Mouse (Mus musculus) hematopoietic multipotent progenitor cell, adult 10-12 weeks (in vitro differentiated cells): Measurements from ENCODE around the gene Dynll2. TPM values are rescaled to one million over a fixed set of nuclear protein-coding genes. Genes with fewer than 3 reads are reported as not detected.

Experiments
- polyA plus RNA-seq: library from polyadenylated mRNA; stranded (reverse); fragments of >175 nt; gene quantifications from 2 replicates; pipeline ENCODE4 v1.2.3, GENCODE M21; 2012; ENCODE audit warnings: low replicate concordance

The Dynll2 gene
- 22.5 and 31.4 TPM in 2 replicates for polyA plus RNA-seq

GRCm38 (mm10) chr11:87986831-87987793, at the start of gene Dynll2:
Gene Dynll2, minus strand, starts transcription at chr11:87987533.

Other genes with a start within 250 kb of the Dynll2 start
- gene Supt4a, start 250.0 kb downstream of the Dynll2 start, polyA plus RNA-seq, result 14.4 and 17.5 TPM in 2 replicates
- 1.8 and 5.1 TPM in 2 replicates for gene Tspoap1, start 227.0 kb downstream of the Dynll2 start, polyA plus RNA-seq
- 6.4 and 14.0 TPM in 2 replicates for gene Mpo, start 194.0 kb downstream of the Dynll2 start, polyA plus RNA-seq
- gene Lpo, start 159.2 kb downstream of the Dynll2 start, polyA plus RNA-seq, result not detected in 2 replicates
- gene Mks1, start 134.3 kb downstream of the Dynll2 start, polyA plus RNA-seq, result 12.1 and 15.1 TPM in 2 replicates
- 0.08 and 0.19 TPM in 2 replicates for gene Epx, start 112.0 kb downstream of the Dynll2 start, polyA plus RNA-seq
- not detected in 2 replicates for gene Olfr462, start 95.3 kb downstream of the Dynll2 start, polyA plus RNA-seq
- gene Olfr463, start 90.1 kb downstream of the Dynll2 start, polyA plus RNA-seq, result not detected in 2 replicates
- not detected in 2 replicates for gene Olfr464, start 66.6 kb downstream of the Dynll2 start, polyA plus RNA-seq
- gene Srsf1, start 59.8 kb upstream of the Dynll2 start, polyA plus RNA-seq, result 146 TPM in 2 replicates
- 14.8 and 20.3 TPM in 2 replicates for gene Vezf1, start 80.7 kb upstream of the Dynll2 start, polyA plus RNA-seq
- 7.0 and 18.5 TPM in 2 replicates for gene Cuedc1, start 110.5 kb upstream of the Dynll2 start, polyA plus RNA-seq
- 98.9 and 145 TPM in 2 replicates for gene Mrps23, start 216.9 kb upstream of the Dynll2 start, polyA plus RNA-seq